35 mouse cellular contexts compared by ENCODE assay signal in the genomic region with DNA sequence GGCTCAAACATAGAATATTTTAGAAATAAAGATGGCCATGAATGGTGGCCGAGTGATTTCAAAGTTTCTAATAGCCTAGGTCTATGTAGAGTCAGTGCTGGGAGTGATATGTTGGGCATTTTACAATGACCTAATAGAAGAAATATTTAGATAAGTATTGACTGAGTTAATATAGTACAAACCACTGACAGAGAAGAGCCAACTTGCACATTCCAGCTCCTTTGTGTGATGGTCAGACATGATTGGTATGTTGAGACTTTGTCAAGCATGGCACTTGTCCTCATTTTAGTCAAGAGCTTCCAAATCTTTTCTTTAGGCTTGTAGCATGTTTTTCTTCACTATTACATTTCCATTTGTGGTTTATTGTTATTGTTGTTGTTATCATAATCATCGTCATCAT.
"Had no signal": no experiment of that assay in that cellular context is flagged by ENCODE, and none has a peak within 500 bp of the region (broad histone marks: within the 10 kb centered on the region; RNA-seq: fewer than 3 reads in every experiment).

No protein-coding gene starts in this region.

- H3K27ac ChIP-seq: heart, embryonic 10.5 days; heart, embryonic 13.5 days; heart, embryonic 15.5 days; hindbrain, embryonic 10.5 days; hindbrain, embryonic 12.5 days; hindbrain, embryonic 13.5 days; hindbrain, embryonic 14.5 days; hindbrain, embryonic 15.5 days; hindbrain, postnatal 0 days; intestine, embryonic 15.5 days; kidney, embryonic 15.5 days; kidney, postnatal 0 days; layer of hippocampus, adult 2 months had no signal

- DNase-seq: heart, postnatal 10 days; heart, postnatal 14 days; heart, postnatal 36 days; heart, postnatal 4 days; kidney, adult 11 months; kidney, adult 18-20 months; kidney, adult 2 months; kidney, adult 8-10 months; kidney, adult 9 months; kidney, postnatal 10 days; kidney, postnatal 14 days; kidney, postnatal 25 days; kidney, postnatal 36 days; kidney, postnatal 4 days; layer of hippocampus, adult 9-11 months; layer of hippocampus, postnatal 36 days had no signal

- H3K4me3 ChIP-seq: heart, embryonic 10.5 days; heart, embryonic 12.5 days; heart, embryonic 13.5 days; heart, embryonic 15.5 days; hindbrain, embryonic 10.5 days; hindbrain, embryonic 12.5 days; hindbrain, embryonic 13.5 days; hindbrain, embryonic 15.5 days; intestine, embryonic 15.5 days; kidney, embryonic 15.5 days; layer of hippocampus, adult 2 months had no signal

- H3K9me3 ChIP-seq: heart, embryonic 10.5 days; heart, embryonic 12.5 days; heart, embryonic 13.5 days; heart, embryonic 15.5 days; hindbrain, embryonic 10.5 days; hindbrain, embryonic 12.5 days; hindbrain, embryonic 13.5 days; hindbrain, embryonic 15.5 days; intestine, embryonic 15.5 days; kidney, embryonic 15.5 days had no signal

- H3K4me2 ChIP-seq: heart, embryonic 11.5 days; heart, embryonic 12.5 days; heart, embryonic 13.5 days; heart, embryonic 15.5 days; hindbrain, embryonic 12.5 days; hindbrain, embryonic 13.5 days; hindbrain, embryonic 14.5 days; hindbrain, embryonic 15.5 days; intestine, embryonic 15.5 days; kidney, embryonic 15.5 days had no signal

- H3K27me3 ChIP-seq: heart, embryonic 12.5 days; heart, embryonic 13.5 days; heart, embryonic 15.5 days; hindbrain, embryonic 12.5 days; hindbrain, embryonic 13.5 days; hindbrain, embryonic 15.5 days; intestine, embryonic 15.5 days; kidney, embryonic 15.5 days had no signal

- H3K4me1 ChIP-seq: heart, embryonic 10.5 days; heart, embryonic 12.5 days; heart, embryonic 13.5 days; heart, embryonic 15.5 days; hindbrain, embryonic 10.5 days; hindbrain, embryonic 12.5 days; hindbrain, embryonic 13.5 days; hindbrain, embryonic 15.5 days; intestine, embryonic 15.5 days; kidney, embryonic 15.5 days had no signal

- H3K36me3 ChIP-seq: heart, embryonic 10.5 days; heart, embryonic 12.5 days; heart, embryonic 13.5 days; heart, embryonic 15.5 days; hindbrain, embryonic 10.5 days; hindbrain, embryonic 12.5 days; hindbrain, embryonic 13.5 days; hindbrain, embryonic 15.5 days; intestine, embryonic 15.5 days; kidney, embryonic 15.5 days had no signal

- H3K9ac ChIP-seq: heart, embryonic 12.5 days; heart, embryonic 13.5 days; heart, embryonic 15.5 days; hindbrain, embryonic 12.5 days; hindbrain, embryonic 13.5 days; hindbrain, embryonic 14.5 days; hindbrain, embryonic 15.5 days; intestine, embryonic 15.5 days; kidney, embryonic 15.5 days had no signal

- ATAC-seq: hindbrain, embryonic 16.5 days; hindbrain, postnatal 0 days; inflammation-experienced regulatory T-cells, adult 6 months; intestine, embryonic 15.5 days; intestine, embryonic 16.5 days; intestine, postnatal 0 days had no signal
